Mouse (Mus musculus) cerebellum, adult 11 months (tissue): ENCODE results near the gene Lhx9.

Source experiments
- DNase-seq: peaks from one replicate; pipeline ENCODE4 v3.0.0; 2022

Gene Lhx9

GRCm38 (mm10) chr1:138839291-138839690, 9.1 kb downstream of the Lhx9 start:
- no peak for DNase-seq

GRCm38 (mm10) chr1:138837786-138838743, 10.3 kb downstream of the Lhx9 start:
- DNase-seq = no peak

- no peak for DNase-seq
Measured at GRCm38 (mm10) chr1:138835355-138835900, 12.9 kb downstream of the Lhx9 start.

GRCm38 (mm10) chr1:138831309-138831708, 17.1 kb downstream of the Lhx9 start:
- no peak for DNase-seq

- no peak for DNase-seq
Measured at GRCm38 (mm10) chr1:138826841-138827240, 21.5 kb downstream of the Lhx9 start.

GRCm38 (mm10) chr1:138822985-138823322, 25.4 kb downstream of the Lhx9 start:
- DNase-seq = no peak

GRCm38 (mm10) chr1:138822255-138822984, 26.0 kb downstream of the Lhx9 start:
- no peak for DNase-seq

- DNase-seq = no peak
Measured at GRCm38 (mm10) chr1:138801732-138802131, 46.6 kb downstream of the Lhx9 start.

- no peak for DNase-seq
Measured at GRCm38 (mm10) chr1:138801296-138801695, 47.1 kb downstream of the Lhx9 start.

GRCm38 (mm10) chr1:138799692-138800314, 48.6 kb downstream of the Lhx9 start:
- no peak for DNase-seq

GRCm38 (mm10) chr1:138798110-138798509, 50.3 kb downstream of the Lhx9 start:
- DNase-seq = no peak

GRCm38 (mm10) chr1:138785856-138786255, 62.5 kb downstream of the Lhx9 start:
- DNase-seq = no peak

- no peak for DNase-seq
Measured at GRCm38 (mm10) chr1:138784019-138784418, 64.4 kb downstream of the Lhx9 start.
